Mouse (Mus musculus) liver, embryonic 14.5 days (tissue): ENCODE measurements at regions not wholly inside any gene's neighbourhood (a gene's known extent, or its start where the extent isn't known, plus 50 kb on each side); places are given as distances from the start of the nearest gene placed in this dataset.

Source experiments
- ATAC-seq: fragments of 200-750 bp; cut with Nextera tagmentation; 2 replicates; pipeline ENCODE4 v1.8.0; 2017; ENCODE audit warnings: moderate number of reproducible peaks, mild to moderate bottlenecking, moderate library complexity; ENCODE audit not compliant: insufficient read depth
- DNase-seq, 3 experiments: peaks; one replicate each; pipeline ENCODE4 v3.0.0-alpha.2; 2012 to 2013; ENCODE audit warnings: low read depth in 3 of 3, low spot score in 3 of 3
- H3K27ac ChIP-seq: fragments of 300-500 bp; sonication (generic); 2 replicates; pipeline ENCODE4 v1.5.1; 2014; ENCODE audit warnings: moderate library complexity, mild to moderate bottlenecking, control low read depth, inconsistent platforms
- H3K27me3 ChIP-seq: fragments of 300-500 bp; sonication (generic); 2 replicates; pipeline ENCODE4 v1.6.1; 2014; ENCODE audit warnings: mild to moderate bottlenecking, low read length, moderate library complexity; ENCODE audit not compliant: control insufficient read depth, insufficient read depth
- H3K36me3 ChIP-seq: fragments of 300-500 bp; sonication (generic); replicated peaks from 2 replicates; pipeline ENCODE4 v1.6.1; 2014; ENCODE audit warnings: low read depth; ENCODE audit not compliant: control insufficient read depth, insufficient read depth
- H3K4me1 ChIP-seq, 2 experiments: fragments of 200-500 bp in 1 of 2; fragments of 300-500 bp in 1 of 2; sonication (generic) in 1 of 2; replicated peaks; 2 replicates each; pipeline ENCODE4 v1.6.1; 2012 to 2014; ENCODE audit warnings: antibody characterized with exemption in 1 of 2, inconsistent platforms in 1 of 2, low read length in 1 of 2; ENCODE audit not compliant: control insufficient read depth in 2 of 2, insufficient read depth in 2 of 2
- H3K4me2 ChIP-seq: fragments of 300-500 bp; sonication (generic); 2 replicates; pipeline ENCODE4 v1.6.1; 2014; ENCODE audit warnings: low read depth, mild to moderate bottlenecking, control low read depth, moderate library complexity
- H3K4me3 ChIP-seq, 2 experiments: fragments of 200-500 bp in 1 of 2; fragments of 300-500 bp in 1 of 2; sonication (generic) in 1 of 2; 2 replicates each; pipeline ENCODE4 v1.5.1; 2012 to 2014; ENCODE audit warnings: low read depth in 2 of 2, low read length in 2 of 2, mild to moderate bottlenecking in 2 of 2, control low read depth in 1 of 2, inconsistent platforms in 1 of 2, moderate library complexity in 1 of 2; ENCODE audit not compliant: insufficient read depth in 1 of 2
- H3K9ac ChIP-seq: fragments of 300-500 bp; sonication (generic); replicated peaks from 2 replicates; pipeline ENCODE4 v1.6.1; 2014; ENCODE audit warnings: mild to moderate bottlenecking, control low read depth, moderate library complexity
- H3K9me3 ChIP-seq: fragments of 300-500 bp; sonication (generic); 2 replicates; pipeline ENCODE4 v1.6.1; 2016; ENCODE audit warnings: low read length, mixed read lengths; ENCODE audit not compliant: control insufficient read depth
- CTCF ChIP-seq: IDR thresholded peaks from 2 replicates; pipeline ENCODE4 v1.5.1; 2016; ENCODE audit warnings: antibody characterized with exemption, low read depth, control low read depth
- EP300 ChIP-seq: IDR thresholded peaks from 2 replicates; pipeline ENCODE4 v1.6.1; 2016; ENCODE audit warnings: antibody characterized with exemption, low read depth
- WGBS: fragments of 180-500 bp; shearing (Covaris S2); extraction: QIAGEN DNeasy Blood & Tissue Kit; methylation state at CpG from one replicate; pipeline ENCODE4 v1.1.7; 2014; ENCODE audit not compliant: insufficient replicate concordance; 5-methylcytosine and 5-hydroxymethylcytosine counted together

DNA sequence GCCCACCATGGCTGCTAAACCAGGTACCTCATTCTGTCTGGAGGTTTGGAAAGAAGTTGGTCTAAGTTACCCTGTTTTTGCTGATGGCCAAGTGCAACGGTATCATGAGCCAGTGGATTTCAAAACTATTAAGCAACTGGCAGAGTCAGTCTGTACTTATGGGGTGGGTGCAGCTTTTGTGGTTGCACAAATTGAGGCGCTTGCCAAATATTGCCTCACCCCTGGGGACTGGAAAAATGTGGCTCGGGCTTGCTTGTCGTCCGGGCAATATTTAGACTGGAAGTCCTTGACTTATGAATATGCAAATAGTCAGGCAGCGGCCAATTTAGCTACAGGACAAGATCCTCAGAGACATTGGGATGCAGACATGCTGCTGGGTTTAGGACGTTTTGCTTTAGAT is 110.2 kb downstream of the Olfr164 start:
- no peaks in the 10 kb centered on the region for H3K4me1 ChIP-seq
- 62% methylated on average over 7 of the region's 7 CpGs for WGBS
- no peak for DNase-seq
- no peak overlapping the region for H3K27ac ChIP-seq
- H3K4me3 ChIP-seq, result no peak overlapping the region
- no peak overlapping the region for H3K9ac ChIP-seq
- H3K36me3 ChIP-seq, result no peaks in the 10 kb centered on the region
- no peak for ATAC-seq
- no peak overlapping the region for H3K4me2 ChIP-seq
- TF ChIP-seq CTCF (no peak), EP300 (no peak)
- H3K27me3 ChIP-seq, result no peaks in the 10 kb centered on the region
- no peaks in the 10 kb centered on the region for H3K9me3 ChIP-seq

DNA sequence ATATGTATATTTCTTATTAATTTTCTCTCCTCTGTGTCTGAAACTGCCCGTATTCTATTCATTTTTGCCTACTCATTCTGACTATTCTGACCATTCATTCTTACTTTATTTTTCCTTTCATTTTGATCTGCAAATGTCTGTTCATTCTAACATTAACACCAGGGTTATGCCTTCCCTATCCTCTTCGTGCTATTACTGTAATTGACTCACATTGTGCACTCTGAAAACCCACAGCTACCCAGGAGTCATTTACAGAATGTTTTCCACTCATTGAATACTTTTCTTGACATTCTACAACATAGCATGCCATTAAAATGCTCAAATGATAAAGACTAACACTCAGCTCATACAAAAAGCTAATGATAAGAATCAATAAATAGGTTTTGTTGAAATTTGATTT is 112.9 kb downstream of the Olfr164 start:
- H3K4me3 ChIP-seq, result no peak overlapping the region
- no peaks in the 10 kb centered on the region for H3K4me1 ChIP-seq
- ATAC-seq (no peak), DNase-seq (no peak)
- no peaks in the 10 kb centered on the region for H3K36me3 ChIP-seq
- no peak for TF ChIP-seq EP300
- TF ChIP-seq CTCF, result no peak
- no peak overlapping the region for H3K27ac ChIP-seq
- no peak overlapping the region for H3K4me2 ChIP-seq
- no peaks in the 10 kb centered on the region for H3K27me3 ChIP-seq
- H3K9ac ChIP-seq, result no peak overlapping the region
- no peaks in the 10 kb centered on the region for H3K9me3 ChIP-seq
- 37% methylated on average over 2 of the region's 2 CpGs for WGBS

DNA sequence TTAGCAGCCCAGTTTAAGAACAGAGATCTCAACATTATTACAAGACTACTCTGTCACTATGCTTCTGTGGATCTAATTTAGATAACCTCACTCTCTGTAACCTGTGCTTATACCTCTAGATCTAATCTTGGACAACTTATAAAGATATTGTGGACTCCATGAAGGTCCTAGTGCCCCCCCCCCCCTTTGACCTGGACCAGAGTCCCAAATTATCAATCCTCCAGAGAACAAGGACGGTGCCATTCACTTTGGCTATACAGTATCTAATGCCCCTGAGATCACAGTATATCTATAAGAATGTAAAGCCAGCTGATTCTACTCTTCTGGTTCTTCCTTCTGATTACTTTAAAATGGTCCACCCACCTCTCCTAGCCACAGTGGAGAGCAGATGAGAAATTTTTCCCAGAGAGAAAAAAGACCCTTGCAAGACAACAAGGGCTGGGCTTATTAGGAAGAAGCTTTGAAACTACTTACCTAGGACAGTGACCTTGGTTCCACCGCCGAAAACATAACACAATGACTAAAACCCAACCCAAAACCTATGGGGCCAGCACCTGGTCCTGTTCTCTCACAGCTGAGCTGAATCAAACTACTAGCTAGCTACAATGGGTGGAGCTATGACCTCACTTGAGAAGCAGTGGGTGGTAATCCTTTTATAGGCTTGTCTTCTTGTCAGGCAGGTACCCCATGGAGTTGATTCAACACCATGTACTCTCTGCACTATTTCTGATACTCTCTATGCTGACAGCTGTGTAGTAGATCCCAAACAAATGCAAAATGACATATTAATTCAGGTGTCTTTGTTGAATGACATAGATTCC is 113.9 kb downstream of the Olfr164 start:
- Histone ChIP-seq H3K9me3 (no peaks in the 10 kb centered on the region), H3K36me3 (no peaks in the 10 kb centered on the region), H3K9ac (no peak overlapping the region), H3K4me2 (no peak overlapping the region), H3K4me1 (no peaks in the 10 kb centered on the region), H3K27me3 (no peaks in the 10 kb centered on the region), H3K27ac (no peak overlapping the region), H3K4me3 (no peak overlapping the region)
- DNase-seq, result no peak
- WGBS, result 66% methylated on average over 3 of the region's 3 CpGs
- no peak for ATAC-seq
- TF ChIP-seq EP300, result no peak
- no peak for TF ChIP-seq CTCF

DNA sequence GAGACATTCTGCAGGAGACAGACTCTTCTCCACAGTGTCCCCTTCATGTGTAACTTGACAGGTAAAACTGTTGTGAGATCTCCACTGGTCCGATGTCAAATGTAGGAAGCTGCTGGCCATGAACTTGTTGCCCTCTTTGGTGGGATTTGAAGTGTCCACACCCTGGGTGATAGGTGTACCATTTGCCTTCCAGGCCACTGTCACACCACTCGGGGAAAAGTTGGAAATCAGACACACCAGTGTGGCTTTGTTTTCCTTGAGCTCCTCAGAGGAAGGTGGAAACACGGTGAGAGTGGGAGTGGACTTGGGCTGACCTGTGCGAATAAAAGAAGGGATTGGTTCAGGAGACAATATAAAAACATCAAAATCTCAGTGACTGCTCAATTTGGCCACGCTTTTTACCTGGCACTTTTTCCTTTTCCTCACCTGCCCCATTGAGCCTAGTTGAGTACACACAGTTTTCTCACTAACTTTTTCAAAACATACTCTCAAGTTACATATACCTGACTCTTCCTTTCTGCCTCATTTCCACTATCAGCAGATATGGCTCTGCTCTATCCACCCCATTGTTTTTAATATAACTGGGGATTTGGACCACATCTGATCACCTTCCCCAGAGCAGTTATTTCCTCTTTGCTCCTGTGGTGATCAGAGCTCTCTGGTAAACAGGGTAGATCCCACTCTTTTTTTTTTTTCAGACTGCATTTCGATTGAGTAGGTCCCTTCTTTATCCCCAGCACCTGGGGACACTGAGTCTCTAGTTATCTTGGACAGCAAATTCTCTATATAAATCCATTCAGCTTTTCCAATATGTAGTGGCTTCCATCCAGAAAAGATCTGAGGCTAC is 115.1 kb downstream of the Olfr164 start:
- 42% methylated on average over 6 of the region's 6 CpGs for WGBS
- no peak for DNase-seq
- ATAC-seq, result no peak
- H3K36me3 ChIP-seq, result no peaks in the 10 kb centered on the region
- H3K4me2 ChIP-seq, result no peak overlapping the region
- H3K27me3 ChIP-seq, result no peaks in the 10 kb centered on the region
- no peak overlapping the region for H3K4me3 ChIP-seq
- no peaks in the 10 kb centered on the region for H3K4me1 ChIP-seq
- TF ChIP-seq EP300 (no peak), CTCF (no peak)
- no peak overlapping the region for H3K9ac ChIP-seq
- no peaks in the 10 kb centered on the region for H3K9me3 ChIP-seq
- no peak overlapping the region for H3K27ac ChIP-seq
